Mouse (Mus musculus) liver, adult 2 months (tissue): ENCODE measurements around the gene Tti1.

Experiments used
- CTCF ChIP-seq: fragments of 200-500 bp; IDR thresholded peaks from 2 replicates; pipeline ENCODE4 v1.5.1; 2011; ENCODE audit warnings: low read depth, low read length, control low read depth
- POLR2A ChIP-seq: fragments of 200-500 bp; IDR thresholded peaks from 2 replicates; pipeline ENCODE4 v1.6.1; 2011; ENCODE audit warnings: low read length, control low read depth; ENCODE audit not compliant: insufficient read depth; ENCODE audit errors: extremely low read depth

GRCm38 (mm10) chr2:158054596-158054995 lies 26.4 kb upstream of the Tti1 start:
- TF ChIP-seq CTCF (no peak), POLR2A (no peak)
